ENCODE assay signal across 18 mouse cellular contexts in genomic region chr8:93568666-93569065, GRCm38 (mm10). TPM values are rescaled to one million over a fixed set of nuclear protein-coding genes. Genes with fewer than 3 reads are reported as not detected.
DNase-seq lines count a peak whose midpoint lies in the region; ATAC-seq and TF ChIP-seq lines count a peak whose summit lies in the region.
"Had no signal": no experiment of that assay in that cellular context is flagged by ENCODE, and none has a peak within 500 bp of the region (broad histone marks: within the 10 kb centered on the region; RNA-seq: fewer than 3 reads in every experiment).

No protein-coding gene starts in this region.

- ATAC-seq in forebrain, embryonic 16.5 days = no peak
- ATAC-seq: intestine, embryonic 15.5 days had no signal

- intact Hi-C loops in heart, adult 2 months (cut with DNase I) = no loop called here

- no peak overlapping the region for H3K4me2 ChIP-seq in forebrain, embryonic 16.5 days (ENCODE audit: low read length)
- H3K4me2 ChIP-seq: hindbrain, embryonic 13.5 days; intestine, embryonic 15.5 days; kidney, embryonic 15.5 days had no signal

- H3K27me3 ChIP-seq in heart, adult 2 months (ENCODE audit: control insufficient read depth, insufficient read depth, low read length) = no peaks in the 10 kb centered on the region
- H3K27me3 ChIP-seq in forebrain, embryonic 16.5 days (replicated peaks; ENCODE audit: control insufficient read depth, insufficient read depth, low read length) = no peaks in the 10 kb centered on the region
- H3K27me3 ChIP-seq: hindbrain, embryonic 13.5 days; intestine, embryonic 15.5 days; kidney, embryonic 15.5 days had no signal

- peaks cover 15% of the 10 kb centered on the region for H3K4me1 ChIP-seq in heart, adult 2 months (ENCODE audit: control insufficient read depth, insufficient read depth, low read length)
- H3K4me1 ChIP-seq in forebrain, embryonic 16.5 days (replicated peaks; ENCODE audit: control insufficient read depth, insufficient read depth, low read length) = peaks cover 59% of the 10 kb centered on the region

- 0 out of 2 replicates have a peak, but pooled peaks cover 1% of the 10 kb centered on the region for H3K36me3 ChIP-seq in heart, adult 2 months (ENCODE audit: control insufficient read depth, insufficient read depth, low read length)
- H3K36me3 ChIP-seq in forebrain, embryonic 16.5 days (ENCODE audit: control insufficient read depth, insufficient read depth) = no peaks in the 10 kb centered on the region
- H3K36me3 ChIP-seq: hindbrain, embryonic 13.5 days; intestine, embryonic 15.5 days; kidney, embryonic 15.5 days had no signal

- TF ChIP-seq POLR2A in heart, adult 2 months (IDR thresholded peaks at IDR 0.05; ENCODE audit: insufficient read depth, low read depth, low read length) = no peak

- TF ChIP-seq CTCF in heart, adult 2 months (IDR thresholded peaks at IDR 0.05) = no peak
- no peak for TF ChIP-seq CTCF in layer of hippocampus, adult 2 months (conservative IDR thresholded peaks at IDR 0.05)

- no peak for TF ChIP-seq EP300 in heart, adult 2 months (IDR thresholded peaks at IDR 0.05; ENCODE audit: insufficient read depth, low read depth, low read length)

- H3K79me2 ChIP-seq in heart, adult 2 months (replicated peaks; ENCODE audit: control insufficient read depth, insufficient read depth, low read length) = no peaks in the 10 kb centered on the region

- H3K9me3 ChIP-seq in forebrain, embryonic 16.5 days (ENCODE audit: control insufficient read depth, low read length) = no peaks in the 10 kb centered on the region
- H3K9me3 ChIP-seq: intestine, embryonic 15.5 days; kidney, embryonic 15.5 days had no signal

- peak; percentile 58 for DNase-seq in cerebellum, adult 9-11 months
- DNase-seq in cerebellum, postnatal 36 days = no peak
- DNase-seq in heart, adult 2 months = no peak
- no peak for DNase-seq in heart, adult 18-20 months
- no peak for DNase-seq in layer of hippocampus, adult 2 months (ENCODE audit: low spot score in 2 of 2)
- DNase-seq in layer of hippocampus, postnatal 14 days (ENCODE audit: low spot score in 2 of 2) = no peak
- DNase-seq in spleen, adult 12 weeks (ENCODE audit: low spot score) = no peak
- DNase-seq: adrenal gland, adult 8-10 months; layer of hippocampus, postnatal 36 days; lung, adult 18-20 months had no signal

- 92% methylated on average over 3 of the region's 3 CpGs for WGBS in heart, adult 2 months
- WGBS in forebrain, embryonic 16.5 days = 82% methylated on average over 3 of the region's 3 CpGs

- no peak overlapping the region for H3K4me3 ChIP-seq in heart, adult 2 months
- H3K4me3 ChIP-seq in layer of hippocampus, adult 2 months = no peak overlapping the region
- H3K4me3 ChIP-seq in forebrain, embryonic 16.5 days (replicated peaks; ENCODE audit: low read length) = no peak overlapping the region
- H3K4me3 ChIP-seq: hindbrain, embryonic 13.5 days; intestine, embryonic 15.5 days; kidney, embryonic 15.5 days had no signal

- H3K27ac ChIP-seq in heart, adult 2 months = peak overlapping the region; percentile 91
- peak overlapping the region; percentile 98 for H3K27ac ChIP-seq in layer of hippocampus, adult 2 months
- peak overlapping the region; percentile 97 for H3K27ac ChIP-seq in forebrain, embryonic 16.5 days (ENCODE audit: low read length)
- H3K27ac ChIP-seq: intestine, embryonic 15.5 days; kidney, embryonic 15.5 days had no signal

- H3K9ac ChIP-seq in heart, adult 2 months (ENCODE audit: low read depth, low read length) = no peak overlapping the region
- no peak overlapping the region for H3K9ac ChIP-seq in forebrain, embryonic 16.5 days (replicated peaks; ENCODE audit: low read depth, low read length)
- H3K9ac ChIP-seq: hindbrain, embryonic 13.5 days; intestine, embryonic 15.5 days; kidney, embryonic 15.5 days had no signal

RNA-seq across cellular contexts. Expression of gene Ces5a, which starts 33.0 kb away (rescaled TPM):
- total RNA-seq in heart, adult 2 months (2021) = not detected
- polyA plus RNA-seq in heart, adult 2 months (2012; rRNA removed) = not detected in 2 replicates
- total RNA-seq in heart, adult 18-20 months (2021) = not detected
- under 1 TPM; 0.34 to 0.97 TPM for total RNA-seq in layer of hippocampus, adult 2 months (2021)
- 1 to 10 TPM in 1 of 2 experiments, under 1 TPM in 1; 0.86 to 1.7 TPM for total RNA-seq in layer of hippocampus, postnatal 14 days (2021)
- polyA plus RNA-seq in forebrain, embryonic 16.5 days (2015; fragmentation: Nextera tagmentation; extraction: Ambion mirVana) = 0.75 and 0.88 TPM in 2 replicates
- total RNA-seq: adrenal gland, adult 8-10 months; CH12.LX; liver, adult 2 months; megakaryocyte-erythroid progenitor cell, adult 5-6 weeks had no signal
- polyA plus RNA-seq: intestine, embryonic 15.5 days; kidney, embryonic 15.5 days; liver, adult 2 months; small intestine, adult 2 months had no signal
